In the genomic region with DNA sequence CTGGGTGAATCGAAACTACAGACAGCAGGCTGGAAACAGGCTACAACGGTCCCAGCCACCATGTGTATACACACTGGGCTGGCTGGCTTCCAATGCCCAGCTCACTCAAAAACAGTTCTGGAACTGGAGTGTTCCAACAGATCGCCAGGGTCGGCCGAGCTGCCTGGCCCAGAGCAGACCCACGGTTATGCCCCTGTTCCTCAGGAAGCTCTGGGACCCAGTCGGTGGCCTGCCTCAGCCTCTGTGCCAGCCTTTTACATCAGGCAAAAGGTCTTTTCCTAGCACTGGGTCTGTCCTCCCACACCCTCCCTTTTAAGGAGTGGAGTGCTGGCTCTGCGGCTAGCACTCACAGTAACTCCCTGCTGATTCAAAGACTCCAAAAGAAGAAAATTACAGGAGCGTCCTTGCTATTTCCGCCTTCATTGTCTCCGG, we compare ENCODE assay signal across 8 mouse cellular contexts. TPM values are rescaled to one million over a fixed set of nuclear protein-coding genes. Genes with fewer than 3 reads are reported as not detected.
DNase-seq lines count a peak whose midpoint lies in the region; ATAC-seq and TF ChIP-seq lines count a peak whose summit lies in the region.

No protein-coding gene starts in this region.

- TF ChIP-seq CTCF in E14TG2a.4 (conservative IDR thresholded peaks at IDR 0.05; ENCODE audit: low read length), result no peak
- no peak for TF ChIP-seq CTCF in stomach, postnatal 0 days (IDR thresholded peaks at IDR 0.05; ENCODE audit: low read depth)

- H3K36me3 ChIP-seq in E14TG2a.4 (ENCODE audit: insufficient read depth, low read length), result peaks cover 95% of the 10 kb centered on the region
- H3K36me3 ChIP-seq in stomach, postnatal 0 days (ENCODE audit: control insufficient read depth, insufficient read depth, low read length), result no peaks in the 10 kb centered on the region

- peak overlapping the region; percentile 39 for H3K4me2 ChIP-seq in stomach, postnatal 0 days (replicated peaks; ENCODE audit: low read depth)

- peak; percentile 77 to 84 for DNase-seq in adrenal gland, postnatal 36 days
- DNase-seq in heart, postnatal 4 days, result peak; percentile 76
- DNase-seq in layer of hippocampus, postnatal 25 days (ENCODE audit: extremely low spot score in 1 of 2, low spot score in 1 of 2), result peak; percentile 25 to 52
- peak; percentile 77 to 87 for DNase-seq in lung, postnatal 4 days
- peak; percentile 75 for DNase-seq in stomach, postnatal 0 days (ENCODE audit: low spot score)

- H3K27ac ChIP-seq in stomach, postnatal 0 days (replicated peaks), result peak overlapping the region; percentile 95

- H3K9me3 ChIP-seq in E14TG2a.4 (ENCODE audit: low read length), result no peaks in the 10 kb centered on the region
- H3K9me3 ChIP-seq in stomach, postnatal 0 days (ENCODE audit: control insufficient read depth, low read length), result no peaks in the 10 kb centered on the region

- H3K9ac ChIP-seq in stomach, postnatal 0 days (ENCODE audit: low read length), result peak overlapping the region; percentile 51

- peaks cover 99% of the 10 kb centered on the region for H3K4me1 ChIP-seq in E14TG2a.4 (replicated peaks; ENCODE audit: low read depth, low read length)
- H3K4me1 ChIP-seq in stomach, postnatal 0 days (replicated peaks; ENCODE audit: control insufficient read depth, insufficient read depth), result peaks cover 11% of the 10 kb centered on the region

- no peaks in the 10 kb centered on the region for H3K27me3 ChIP-seq in E14TG2a.4 (ENCODE audit: insufficient read depth, low read length)
- H3K27me3 ChIP-seq in stomach, postnatal 0 days (ENCODE audit: control insufficient read depth, insufficient read depth, low read length), result no peaks in the 10 kb centered on the region

- WGBS in stomach, postnatal 0 days, result 21% methylated on average over 11 of the region's 11 CpGs

- peak overlapping the region; percentile 41 for H3K4me3 ChIP-seq in E14TG2a.4 (replicated peaks; ENCODE audit: low read length)
- H3K4me3 ChIP-seq in stomach, postnatal 0 days (ENCODE audit: low read depth, low read length), result 0 out of 2 replicates have a peak overlapping the region, but pooled peaks have one; percentile 6

- ATAC-seq in frontal cortex, adult (ENCODE audit: low TSS enrichment), result peak; percentile 97
- peak; percentile 67 for ATAC-seq in stomach, postnatal 0 days (ENCODE audit: low FRiP score, low TSS enrichment)
- ATAC-seq in erythroid progenitor cell, adult 5-6 weeks (replicated peaks; ENCODE audit: low FRiP score, poor library complexity, severe bottlenecking), result no peak

- TF ChIP-seq EP300 in stomach, postnatal 0 days (optimal IDR thresholded peaks at IDR 0.05), result no peak

RNA-seq across cellular contexts. Expression of gene Fgfr2, which starts 34.3 kb away (rescaled TPM):
- 100 to 1,000 TPM; 190 to 480 TPM for total RNA-seq in adrenal gland, postnatal 36 days (2021)
- 10 to 100 TPM; 10.2 to 10.6 TPM for total RNA-seq in heart, postnatal 4 days (2021)
- total RNA-seq in layer of hippocampus, postnatal 25 days (2021), result 10 to 100 TPM; 43.7 to 44.3 TPM
- 60.8 and 67.1 TPM in 2 replicates for polyA plus RNA-seq in stomach, postnatal 0 days (2015; fragmentation: Nextera tagmentation; extraction: Ambion mirVana)
- 1.7 and 13.3 TPM in 2 replicates for total RNA-seq in erythroid progenitor cell, adult 5-6 weeks (2015; ENCODE audit: low replicate concordance)
- total RNA-seq in erythroid progenitor cell, adult 5-6 weeks (2017; ENCODE audit: low replicate concordance), result 0.13 and 3.7 TPM in 2 replicates

RNA-seq across cellular contexts. Expression of gene Ctbp2, which starts 35.3 kb away (rescaled TPM):
- 10 to 100 TPM; 65.6 to 68.6 TPM for total RNA-seq in adrenal gland, postnatal 36 days (2021)
- total RNA-seq in heart, postnatal 4 days (2021), result 10 to 100 TPM; 56.0 to 65.3 TPM
- 10 to 100 TPM; 44.8 to 47.5 TPM for total RNA-seq in layer of hippocampus, postnatal 25 days (2021)
- polyA plus RNA-seq in stomach, postnatal 0 days (2015; fragmentation: Nextera tagmentation; extraction: Ambion mirVana), result 48.6 and 55.6 TPM in 2 replicates
- total RNA-seq in erythroid progenitor cell, adult 5-6 weeks (2015; ENCODE audit: low replicate concordance), result 2.9 and 3.8 TPM in 2 replicates
- 3.5 and 8.5 TPM in 2 replicates for total RNA-seq in erythroid progenitor cell, adult 5-6 weeks (2017; ENCODE audit: low replicate concordance)

Comparison
In these comparisons a context has a peak if more than half of its experiments do, and no peak if none do; other contexts are left out.
1. RNA of gene Fgfr2, which starts 34.3 kb away (total RNA-seq): 190 to 480 TPM in adrenal gland, postnatal 36 days; 43.7 to 44.3 TPM in layer of hippocampus, postnatal 25 days, 10.2 to 10.6 TPM in heart, postnatal 4 days and 0.13 to 13.3 TPM in erythroid progenitor cell, adult 5-6 weeks; every median in the first group is over 4 times any median in the second.
2. RNA of gene Ctbp2, which starts 35.3 kb away (total RNA-seq): 65.6 to 68.6 TPM in adrenal gland, postnatal 36 days, 56.0 to 65.3 TPM in heart, postnatal 4 days and 44.8 to 47.5 TPM in layer of hippocampus, postnatal 25 days; 2.9 to 8.5 TPM in erythroid progenitor cell, adult 5-6 weeks; every median in the first group is over 4 times any median in the second.
3. Peak in every context shown above with its lines, with median percentiles within 50 percentile points of each other: DNase-seq.